Mouse (Mus musculus): Measurements from ENCODE around the gene Sema3f.

Gene Sema3f

DNA sequence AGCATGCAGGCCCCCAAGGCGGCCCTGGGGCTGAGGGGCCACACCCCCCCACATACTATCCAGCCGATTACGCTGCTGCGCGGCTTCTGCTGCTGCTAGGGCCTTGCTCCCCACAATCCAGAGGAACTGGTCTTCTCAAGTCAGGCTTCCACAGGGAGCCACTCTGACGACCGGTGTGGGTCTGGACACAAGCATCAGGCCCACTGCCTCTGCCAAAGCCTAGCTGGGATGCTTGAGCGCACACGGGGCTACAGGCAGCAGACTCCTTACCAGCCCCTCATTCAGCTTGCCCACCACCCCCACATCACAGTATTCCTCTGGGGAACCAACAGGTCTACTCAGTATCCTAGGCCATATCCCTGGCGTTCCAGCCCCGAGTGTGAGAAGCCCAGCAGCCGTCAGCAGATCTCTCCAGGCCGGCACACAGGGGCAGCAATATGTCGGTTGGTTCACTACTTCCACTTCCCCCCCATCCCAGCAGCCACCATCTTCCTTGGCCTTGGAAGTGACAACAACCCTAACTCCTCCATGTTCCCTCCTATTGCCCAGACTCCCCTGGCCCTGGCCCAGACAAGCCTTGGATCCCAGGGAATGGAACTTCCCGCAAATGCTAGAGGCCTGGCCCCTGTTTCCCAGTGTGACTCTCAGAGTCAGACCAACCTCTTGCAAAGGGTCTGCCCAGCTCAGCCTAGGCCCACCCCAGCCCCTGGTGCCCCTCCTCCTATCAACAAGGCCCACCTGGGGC is 76.4 kb downstream of the Sema3f start:
- DNase-seq (ENCODE audit: low read depth, low spot score) = no peak

DNA sequence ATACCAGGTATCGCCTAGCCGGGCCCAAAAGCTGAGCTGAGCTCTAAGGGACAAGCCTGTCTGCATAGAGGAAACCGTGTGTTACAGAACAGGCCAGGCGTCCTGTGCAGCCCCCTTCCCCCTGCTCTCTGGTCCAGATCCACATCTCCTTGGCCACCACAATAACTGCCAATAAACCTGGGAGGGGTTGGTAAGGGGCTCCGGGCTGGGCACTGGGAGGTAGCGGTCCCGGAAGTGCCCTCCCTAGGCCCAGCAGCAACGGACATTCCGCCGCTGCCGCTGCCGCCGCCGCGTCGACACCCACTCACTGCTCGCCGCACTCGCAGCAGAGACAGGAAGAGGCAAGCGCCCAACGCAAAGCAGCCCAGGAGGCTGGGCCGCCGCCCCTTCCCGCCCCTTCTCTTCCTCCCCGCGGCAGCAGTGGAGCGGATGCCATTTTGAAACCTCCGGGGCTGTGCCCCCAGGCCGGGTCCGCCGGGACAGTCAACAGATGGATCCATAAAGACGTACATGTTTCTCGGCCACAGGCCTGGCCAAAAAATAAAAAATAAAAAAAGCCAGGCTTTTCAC is 77.1 kb downstream of the Sema3f start:
- peak; percentile 80 for DNase-seq (ENCODE audit: low read depth, low spot score)

DNA sequence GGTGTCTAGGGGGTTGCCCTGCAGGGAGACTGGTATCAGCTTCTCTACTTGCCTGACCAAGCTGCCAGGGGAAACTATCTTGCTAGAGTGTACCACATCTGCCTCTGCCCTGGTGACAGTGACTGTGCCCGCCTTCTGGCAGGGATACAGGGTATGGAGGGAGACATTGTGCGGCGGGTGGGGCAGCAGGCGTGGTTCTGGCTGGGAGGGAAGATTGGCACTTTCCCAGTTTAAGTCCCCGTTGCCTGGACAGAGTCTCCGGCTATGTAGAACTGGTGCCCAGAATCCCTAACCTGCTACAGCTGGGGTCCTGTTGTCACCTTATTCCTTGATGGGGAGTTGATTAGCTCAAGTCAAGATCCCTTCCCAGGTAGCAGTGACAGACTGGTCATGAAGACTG is 77.8 kb downstream of the Sema3f start:
- no peak for DNase-seq (ENCODE audit: low read depth, low spot score)

DNA sequence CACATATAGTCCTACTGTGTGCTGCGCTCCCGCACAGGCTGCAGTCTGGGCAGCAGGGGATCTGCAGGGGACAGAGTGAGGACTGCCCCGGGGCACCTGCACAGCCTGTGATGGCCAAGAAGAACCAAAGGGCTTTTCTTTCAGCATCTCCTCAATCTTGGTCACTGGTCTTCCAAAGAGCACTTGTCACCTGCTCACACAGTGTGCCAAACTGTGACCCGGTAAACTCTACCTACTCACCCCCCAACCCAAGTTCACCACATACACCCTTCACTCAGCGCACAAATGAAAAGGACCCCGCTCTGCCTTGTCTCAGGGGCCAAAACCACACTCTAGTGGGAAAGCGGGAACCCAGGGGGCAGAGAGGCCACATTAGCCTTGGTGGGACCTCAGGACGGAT is 78.4 kb downstream of the Sema3f start:
- no peak for DNase-seq (ENCODE audit: low read depth, low spot score)
